Mouse (Mus musculus) liver, adult 2 months (tissue): Measurements from ENCODE around the gene Plch2.

Experiments used
- CTCF ChIP-seq: fragments of 200-500 bp; IDR thresholded peaks from 2 replicates; pipeline ENCODE4 v1.5.1; 2011; ENCODE audit warnings: low read depth, low read length, control low read depth
- POLR2A ChIP-seq: fragments of 200-500 bp; IDR thresholded peaks from 2 replicates; pipeline ENCODE4 v1.6.1; 2011; ENCODE audit warnings: low read length, control low read depth; ENCODE audit not compliant: insufficient read depth; ENCODE audit errors: extremely low read depth

- TF ChIP-seq CTCF (no peak), POLR2A (no peak)
These were observed 108.3 kb downstream of the Plch2 start for GRCm38 (mm10) chr4:154948066-154948939.
